Mouse (Mus musculus): ENCODE data around the gene Ubtd2.

DNA sequence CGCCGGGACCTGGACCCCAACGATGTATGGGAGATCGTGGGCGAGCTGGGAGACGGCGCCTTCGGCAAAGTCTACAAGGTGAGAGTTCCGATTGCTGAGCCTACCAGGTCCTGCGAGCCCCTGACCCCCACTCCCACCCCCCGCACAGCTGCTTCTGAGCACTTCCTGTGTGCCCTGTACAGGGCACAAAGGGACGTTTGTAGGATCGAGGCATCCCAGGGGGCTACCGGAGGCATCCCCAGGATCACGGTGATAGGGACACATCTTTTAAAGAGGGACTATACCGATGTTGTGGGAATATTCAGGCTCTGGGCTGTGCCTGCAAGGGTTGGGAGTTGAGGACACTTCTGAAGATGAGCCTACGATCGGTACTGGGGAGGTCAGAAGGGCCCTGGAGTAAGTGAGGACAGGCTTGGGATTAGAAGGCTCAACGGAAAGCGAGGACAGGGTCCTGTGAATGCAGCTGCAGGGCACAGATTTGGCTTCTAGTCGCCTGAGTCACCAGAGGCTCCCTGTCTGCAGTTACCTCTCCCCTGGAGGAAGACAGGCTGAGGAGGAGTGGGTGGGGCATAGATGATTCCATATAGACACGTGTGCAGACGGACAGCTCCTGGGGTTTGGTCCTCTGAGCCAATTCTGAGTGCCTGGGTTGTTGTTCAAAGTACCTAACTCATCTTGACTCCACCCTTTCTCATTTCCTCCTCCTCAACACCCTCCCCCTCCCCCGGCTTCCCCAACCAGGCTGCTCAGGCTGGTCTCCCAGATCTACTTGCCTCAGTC lies 78.5 kb downstream of the Ubtd2 start:
- no peak for TF ChIP-seq POLR2A (IDR thresholded peaks at IDR 0.05; ENCODE audit: insufficient read depth, low read length)
- TF ChIP-seq CTCF (IDR thresholded peaks at IDR 0.05; ENCODE audit: low read depth, low read length) = no peak

Measured in ES-Bruce4 (cell line).